Mouse (Mus musculus) heart, embryonic 11.5 days (tissue): ENCODE results near the gene Kctd14. TPM values are rescaled to one million over a fixed set of nuclear protein-coding genes. Genes with fewer than 3 reads are reported as not detected.

ENCODE experiments used
- ATAC-seq: fragments of 200-750 bp; cut with Nextera tagmentation; replicated peaks from 2 replicates; pipeline ENCODE4 v1.8.0; 2017; ENCODE audit warnings: moderate library complexity; ENCODE audit not compliant: insufficient number of reproducible peaks, low FRiP score, low TSS enrichment
- H3K27ac ChIP-seq: fragments of 300-500 bp; sonication (generic); 2 replicates; pipeline ENCODE4 v1.5.1; 2014; ENCODE audit warnings: mild to moderate bottlenecking, low read depth, low read length
- H3K27me3 ChIP-seq: fragments of 300-500 bp; sonication (generic); 2 replicates; pipeline ENCODE4 v1.6.1; 2014; ENCODE audit warnings: mild to moderate bottlenecking, low read length, mixed read lengths; ENCODE audit not compliant: control insufficient read depth, insufficient read depth
- H3K36me3 ChIP-seq: fragments of 300-500 bp; sonication (generic); 2 replicates; pipeline ENCODE4 v1.6.1; 2014; ENCODE audit warnings: mild to moderate bottlenecking, low read length, moderate library complexity, mixed read lengths; ENCODE audit not compliant: control insufficient read depth, insufficient read depth
- H3K4me1 ChIP-seq: fragments of 300-500 bp; sonication (generic); 2 replicates; pipeline ENCODE4 v1.6.1; 2014; ENCODE audit warnings: low read length; ENCODE audit not compliant: control insufficient read depth, insufficient read depth
- H3K4me2 ChIP-seq: fragments of 300-500 bp; sonication (generic); 2 replicates; pipeline ENCODE4 v1.6.1; 2014; ENCODE audit warnings: mild to moderate bottlenecking, moderate library complexity
- H3K4me3 ChIP-seq: fragments of 300-500 bp; sonication (generic); 2 replicates; pipeline ENCODE4 v1.5.1; 2014; ENCODE audit warnings: low read depth, low read length
- H3K9ac ChIP-seq: fragments of 300-500 bp; sonication (generic); 2 replicates; pipeline ENCODE4 v1.6.1; 2014; ENCODE audit warnings: mild to moderate bottlenecking, low read depth, low read length, moderate library complexity
- H3K9me3 ChIP-seq: fragments of 300-500 bp; sonication (generic); replicated peaks from 2 replicates; pipeline ENCODE4 v1.6.1; 2016; ENCODE audit warnings: low read length; ENCODE audit not compliant: control insufficient read depth
- WGBS: fragments of 180-500 bp; shearing (Covaris S2); extraction: QIAGEN DNeasy Blood & Tissue Kit; methylation state at CpG from one replicate; pipeline ENCODE4 v1.1.7; 2014; ENCODE audit not compliant: insufficient replicate concordance; 5-methylcytosine and 5-hydroxymethylcytosine counted together
- polyA plus RNA-seq: library from polyadenylated mRNA; unstranded; fragments of >200 nt; fragmentation: Nextera tagmentation; extraction: Ambion mirVana; gene quantifications from 2 replicates; pipeline ENCODE4 v1.2.1, GENCODE M21; 2014

The Kctd14 gene
- polyA plus RNA-seq, 1 experiment from 2014 or later, result 0.67 TPM

- no peak for ATAC-seq
- H3K36me3 ChIP-seq, result peaks cover 6% of the 10 kb centered on the region; the same call in 1 of the 2 replicates
- WGBS, result 62% methylated on average over 2 of the region's 2 CpGs
Observed at GRCm38 (mm10) chr7:97483378-97483777, 32.3 kb downstream of the Kctd14 start.

GRCm38 (mm10) chr7:97491157-97491556, 40.0 kb downstream of the Kctd14 start:
- H3K4me3 ChIP-seq, result no peak overlapping the region
- no peak overlapping the region for H3K9ac ChIP-seq
- H3K36me3 ChIP-seq, result peaks cover 10% of the 10 kb centered on the region; the same call in 1 of the 2 replicates
- H3K9me3 ChIP-seq, result no peaks in the 10 kb centered on the region
- H3K27me3 ChIP-seq, result no peaks in the 10 kb centered on the region
- no peak for ATAC-seq
- no peak overlapping the region for H3K4me2 ChIP-seq
- no peak overlapping the region for H3K27ac ChIP-seq
- H3K4me1 ChIP-seq, result no peaks in the 10 kb centered on the region
- WGBS, result 62% methylated on average over 3 of the region's 3 CpGs

More at GRCm38 (mm10) chr7:97483378-97483777, 32.3 kb downstream of the Kctd14 start:
- no peak overlapping the region for H3K9ac ChIP-seq
- no peaks in the 10 kb centered on the region for H3K9me3 ChIP-seq
- H3K27ac ChIP-seq, result no peak overlapping the region
- no peak overlapping the region for H3K4me2 ChIP-seq
- H3K4me1 ChIP-seq, result peaks cover 12% of the 10 kb centered on the region
- no peak overlapping the region for H3K4me3 ChIP-seq
- H3K27me3 ChIP-seq, result no peaks in the 10 kb centered on the region

- Histone ChIP-seq H3K4me1 (no peaks in the 10 kb centered on the region), H3K9me3 (no peaks in the 10 kb centered on the region), H3K27ac (no peak overlapping the region), H3K9ac (no peak overlapping the region), H3K4me3 (no peak overlapping the region), H3K27me3 (no peaks in the 10 kb centered on the region), H3K4me2 (no peak overlapping the region), H3K36me3 (peaks cover 10% of the 10 kb centered on the region; the same call in 1 of the 2 replicates)
- ATAC-seq, result no peak
- WGBS, result 73% methylated on average over 4 of the region's 4 CpGs
Observed at GRCm38 (mm10) chr7:97492420-97492819, 41.3 kb downstream of the Kctd14 start.

- Histone ChIP-seq H3K27ac (no peak overlapping the region), H3K36me3 (peaks cover 13% of the 10 kb centered on the region; the same call in 1 of the 2 replicates), H3K4me1 (no peaks in the 10 kb centered on the region), H3K9ac (no peak overlapping the region), H3K4me2 (no peak overlapping the region), H3K27me3 (no peaks in the 10 kb centered on the region), H3K4me3 (no peak overlapping the region), H3K9me3 (no peaks in the 10 kb centered on the region)
- no peak for ATAC-seq
Observed at GRCm38 (mm10) chr7:97495052-97495451, 43.9 kb downstream of the Kctd14 start.

GRCm38 (mm10) chr7:97500555-97501209, 49.6 kb downstream of the Kctd14 start:
- no peak for ATAC-seq
- no peak overlapping the region for H3K27ac ChIP-seq
- H3K36me3 ChIP-seq, result peaks cover 11% of the 10 kb centered on the region

More at GRCm38 (mm10) chr7:97500555-97501209, 49.6 kb downstream of the Kctd14 start:
- no peak overlapping the region for H3K4me2 ChIP-seq
- no peaks in the 10 kb centered on the region for H3K9me3 ChIP-seq
- 73% methylated on average over 5 of the region's 5 CpGs for WGBS
- H3K27me3 ChIP-seq, result no peaks in the 10 kb centered on the region
- H3K9ac ChIP-seq, result no peak overlapping the region
- no peaks in the 10 kb centered on the region for H3K4me1 ChIP-seq
- no peak overlapping the region for H3K4me3 ChIP-seq

Other genes starting within 250 kb of the Kctd14 start
- gene Usp35, start 119.3 kb upstream of the Kctd14 start, polyA plus RNA-seq, result 1.3 and 1.7 TPM in 2 replicates
- 3.6 and 3.8 TPM in 2 replicates for gene Kctd21, start 119.0 kb upstream of the Kctd14 start, polyA plus RNA-seq
- gene Alg8, start 79.7 kb upstream of the Kctd14 start, polyA plus RNA-seq, result 35.1 and 39.2 TPM in 2 replicates
- 502 and 505 TPM in 2 replicates for gene Ndufc2, start 51.3 kb upstream of the Kctd14 start, polyA plus RNA-seq
- gene Thrsp, start 33.6 kb upstream of the Kctd14 start, polyA plus RNA-seq, result 0.11 and 0.96 TPM in 2 replicates
- 37.8 and 40.1 TPM in 2 replicates for gene Ints4, start 29.6 kb downstream of the Kctd14 start, polyA plus RNA-seq
- gene Aamdc, start 128.2 kb downstream of the Kctd14 start, polyA plus RNA-seq, result 34.1 and 37.0 TPM in 2 replicates
- gene Rsf1, start 128.6 kb downstream of the Kctd14 start, polyA plus RNA-seq, result 13.3 and 16.2 TPM in 2 replicates
- 122 and 123 TPM in 2 replicates for gene Clns1a, start 245.3 kb downstream of the Kctd14 start, polyA plus RNA-seq